Mouse (Mus musculus): ENCODE measurements around the gene Zfp804b. TPM values are rescaled to one million over a fixed set of nuclear protein-coding genes. Genes with fewer than 3 reads are reported as not detected.

The Zfp804b gene
- polyA plus RNA-seq (2017; shearing (Covaris generic)), result not detected

GRCm38 (mm10) chr5:7344145-7345010 is at the start of gene Zfp804b:
Gene Zfp804b (minus strand): TSS chr5:7344756.

GRCm38 (mm10) chr5:7303819-7304218 is 40.7 kb downstream of the Zfp804b start, which contains the start of gene Tex47:
Gene Tex47 (plus strand): TSS chr5:7304119.

Other genes starting within 250 kb of the Zfp804b start
- not detected for gene Tex47, start 40.6 kb downstream of the Zfp804b start, polyA plus RNA-seq (2017; shearing (Covaris generic))

Data from inflammation-experienced regulatory T-cells, adult 16 weeks (primary cell).